Mouse (Mus musculus) left cerebral cortex, adult 9 months (tissue): ENCODE results near the gene Cntrob.
A peak's percentile ranks its signal among the peaks of the same experiment; 100 is the strongest.

Source experiments
- DNase-seq, 2 experiments: peaks; one replicate each; pipeline ENCODE4 v3.0.0; 2022; ENCODE audit warnings: low spot score in 2 of 2

The Cntrob gene

GRCm38 (mm10) chr11:69323667-69324111 is at the start of gene Cntrob, which contains the start of gene Trappc1:
TSS of gene Cntrob (minus strand) at chr11:69323775.
TSS of gene Trappc1 (plus strand) at chr11:69323980.
- peak; percentile 98 to 99 for DNase-seq

- no peak for DNase-seq
Observed at GRCm38 (mm10) chr11:69372780-69373170, 49.2 kb upstream of the Cntrob start.

- DNase-seq: peak in 1 of 2 experiments; percentile 68
Observed at GRCm38 (mm10) chr11:69372056-69372779, 48.6 kb upstream of the Cntrob start.

GRCm38 (mm10) chr11:69371601-69372000 is 48.0 kb upstream of the Cntrob start:
- no peak for DNase-seq

GRCm38 (mm10) chr11:69370817-69371215 is 47.2 kb upstream of the Cntrob start:
- no peak for DNase-seq

- no peak for DNase-seq
Observed at GRCm38 (mm10) chr11:69369990-69370816, 46.6 kb upstream of the Cntrob start.

- no peak for DNase-seq
Observed at GRCm38 (mm10) chr11:69369215-69369989, 45.8 kb upstream of the Cntrob start, which contains the start of gene Chd3. TSS of gene Chd3 (minus strand) at chr11:69369406.

- DNase-seq: no peak
Observed at GRCm38 (mm10) chr11:69368356-69369214, 45.0 kb upstream of the Cntrob start.

GRCm38 (mm10) chr11:69367616-69368355 is 44.2 kb upstream of the Cntrob start:
- peak in 1 of 2 experiments; percentile 31 for DNase-seq

- peak in 1 of 2 experiments; percentile 53 for DNase-seq
Observed at GRCm38 (mm10) chr11:69366855-69367615, 43.5 kb upstream of the Cntrob start.

- DNase-seq: peak; percentile 91 to 94
Observed at GRCm38 (mm10) chr11:69366157-69366854, 42.7 kb upstream of the Cntrob start.

- DNase-seq: peak in 1 of 2 experiments; percentile 14
Observed at GRCm38 (mm10) chr11:69365722-69366121, 42.1 kb upstream of the Cntrob start.

GRCm38 (mm10) chr11:69364910-69365309 is 41.3 kb upstream of the Cntrob start:
- peak; percentile 81 to 92 for DNase-seq

GRCm38 (mm10) chr11:69364376-69364775 is 40.8 kb upstream of the Cntrob start:
- DNase-seq: no peak

- no peak for DNase-seq
Observed at GRCm38 (mm10) chr11:69362479-69362878, 38.9 kb upstream of the Cntrob start.

- DNase-seq: no peak
Observed at GRCm38 (mm10) chr11:69362021-69362420, 38.4 kb upstream of the Cntrob start.

GRCm38 (mm10) chr11:69357690-69358089 is 34.1 kb upstream of the Cntrob start:
- no peak for DNase-seq

GRCm38 (mm10) chr11:69356544-69356943 is 33.0 kb upstream of the Cntrob start:
- DNase-seq: no peak

- no peak for DNase-seq
Observed at GRCm38 (mm10) chr11:69346441-69346840, 22.9 kb upstream of the Cntrob start.
